Mouse (Mus musculus): ENCODE measurements around the gene Tlx2.

Gene Tlx2

DNA sequence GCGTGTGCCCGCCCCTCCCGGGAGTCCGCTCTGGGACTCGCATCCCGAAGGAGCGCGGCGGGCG, at the start of gene Tlx2:
Gene Tlx2, minus strand, starts transcription at position 47 of the 64 bp plus-strand sequence.
- DNase-seq: no peak

DNA sequence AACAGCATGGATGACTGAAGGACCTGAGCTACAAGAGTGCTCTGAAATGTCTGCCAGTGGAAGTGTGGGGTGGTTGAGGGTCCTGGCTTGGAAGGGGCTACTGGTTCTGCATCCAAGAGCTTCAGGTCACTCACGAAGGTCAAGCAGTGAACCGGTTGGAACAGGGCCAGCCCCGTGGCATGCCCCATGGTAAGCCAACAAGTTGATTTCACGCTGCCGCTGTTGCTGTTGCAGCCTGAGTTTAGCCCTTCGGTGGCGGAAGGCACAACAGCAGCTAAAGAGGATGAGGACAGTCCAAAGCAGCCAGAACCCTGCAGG, 49.6 kb upstream of the Tlx2 start:
- no peak for DNase-seq

DNA sequence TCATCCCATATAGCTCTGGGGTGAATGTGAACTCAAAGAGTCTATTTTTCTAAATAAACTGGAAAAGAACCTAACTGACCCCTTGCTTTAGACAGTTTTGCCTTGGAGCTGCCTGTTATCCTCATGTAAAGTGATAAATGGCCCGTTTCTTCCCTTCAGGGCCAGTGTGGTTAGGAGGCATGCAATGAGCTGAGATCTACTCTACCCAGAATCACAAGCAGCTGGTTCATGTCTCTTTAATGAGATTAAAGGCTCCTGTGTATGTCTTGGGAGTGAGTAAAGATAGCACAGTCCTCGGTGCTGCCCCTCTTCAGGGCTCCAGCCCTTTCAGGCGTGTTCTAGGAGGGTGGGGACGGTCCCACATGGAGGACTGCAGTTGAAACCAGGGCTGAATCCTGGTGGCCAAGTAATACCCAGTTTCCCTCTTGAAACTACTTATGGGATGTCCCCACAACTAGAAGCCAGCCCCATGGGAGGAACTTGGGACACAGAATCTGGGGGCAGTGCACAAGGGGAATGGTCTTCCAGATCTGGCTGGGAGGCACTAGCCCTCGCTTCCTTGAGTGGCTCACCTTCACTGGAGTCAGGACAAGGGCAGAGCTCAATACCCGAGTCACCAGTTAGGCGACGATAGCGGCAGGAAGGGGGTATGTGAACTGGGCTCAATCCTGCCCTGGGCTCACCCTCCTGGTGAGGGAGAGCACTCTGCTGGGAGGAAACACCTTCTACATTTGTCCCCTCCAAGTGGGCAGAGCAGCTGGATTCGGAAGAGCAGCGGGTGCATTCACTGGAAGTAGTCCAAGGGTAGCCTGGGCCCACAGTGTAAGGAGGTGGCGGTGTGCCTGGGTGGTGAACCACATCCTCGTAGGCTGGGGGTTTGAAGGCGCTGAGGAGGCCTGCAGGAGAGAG, 49.0 kb upstream of the Tlx2 start:
- no peak for DNase-seq

DNA sequence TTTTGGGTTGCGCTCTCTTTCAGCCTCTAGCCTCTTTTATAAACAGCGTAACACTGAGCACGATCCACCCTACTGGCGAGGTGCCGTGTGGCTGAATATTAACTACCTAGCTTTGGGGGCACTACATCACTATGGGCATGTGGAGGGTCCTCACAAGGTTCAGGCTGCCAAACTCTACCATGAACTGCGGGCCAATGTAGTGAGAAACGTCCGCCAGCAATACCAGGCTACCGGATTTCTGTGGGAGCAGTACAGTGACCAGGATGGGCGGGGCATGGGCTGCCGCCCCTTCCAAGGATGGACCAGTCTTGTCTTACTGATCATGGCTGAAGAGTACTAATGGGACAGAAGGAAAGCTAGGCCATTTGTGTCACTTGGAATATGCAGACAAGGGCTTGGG, 48.3 kb upstream of the Tlx2 start:
- no peak for DNase-seq

DNA sequence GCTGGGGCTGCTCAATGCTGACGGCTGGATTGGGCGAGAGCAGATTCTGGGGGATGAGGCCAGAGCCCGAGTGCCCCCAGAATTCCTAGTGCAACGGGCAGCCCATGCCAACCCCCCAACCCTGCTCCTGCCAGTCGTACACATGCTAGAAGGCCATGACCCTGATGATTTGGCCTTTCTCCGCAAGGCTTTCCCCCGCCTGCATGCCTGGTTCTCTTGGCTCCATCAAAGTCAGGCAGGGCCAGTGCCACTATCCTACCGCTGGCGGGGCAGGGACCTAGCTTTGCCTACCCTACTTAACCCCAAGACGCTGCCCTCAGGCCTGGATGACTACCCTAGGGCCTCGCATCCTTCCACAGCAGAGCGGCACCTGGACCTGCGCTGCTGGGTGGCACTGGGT, 47.5 kb upstream of the Tlx2 start:
- DNase-seq: no peak

DNA sequence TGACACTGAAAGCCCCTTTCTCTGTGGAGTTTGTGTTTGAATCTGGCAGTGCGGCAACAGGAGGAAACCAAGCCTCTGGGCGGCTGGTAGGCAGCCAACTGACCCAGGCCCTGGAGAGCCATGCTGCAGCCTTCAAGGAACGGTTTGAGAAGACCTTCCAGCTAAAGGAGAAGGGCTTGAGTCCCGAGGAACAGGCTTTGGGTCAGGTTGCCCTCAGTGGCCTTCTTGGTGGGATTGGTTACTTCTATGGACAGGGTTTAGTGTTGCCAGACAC, 47.0 kb upstream of the Tlx2 start:
- no peak for DNase-seq

DNA sequence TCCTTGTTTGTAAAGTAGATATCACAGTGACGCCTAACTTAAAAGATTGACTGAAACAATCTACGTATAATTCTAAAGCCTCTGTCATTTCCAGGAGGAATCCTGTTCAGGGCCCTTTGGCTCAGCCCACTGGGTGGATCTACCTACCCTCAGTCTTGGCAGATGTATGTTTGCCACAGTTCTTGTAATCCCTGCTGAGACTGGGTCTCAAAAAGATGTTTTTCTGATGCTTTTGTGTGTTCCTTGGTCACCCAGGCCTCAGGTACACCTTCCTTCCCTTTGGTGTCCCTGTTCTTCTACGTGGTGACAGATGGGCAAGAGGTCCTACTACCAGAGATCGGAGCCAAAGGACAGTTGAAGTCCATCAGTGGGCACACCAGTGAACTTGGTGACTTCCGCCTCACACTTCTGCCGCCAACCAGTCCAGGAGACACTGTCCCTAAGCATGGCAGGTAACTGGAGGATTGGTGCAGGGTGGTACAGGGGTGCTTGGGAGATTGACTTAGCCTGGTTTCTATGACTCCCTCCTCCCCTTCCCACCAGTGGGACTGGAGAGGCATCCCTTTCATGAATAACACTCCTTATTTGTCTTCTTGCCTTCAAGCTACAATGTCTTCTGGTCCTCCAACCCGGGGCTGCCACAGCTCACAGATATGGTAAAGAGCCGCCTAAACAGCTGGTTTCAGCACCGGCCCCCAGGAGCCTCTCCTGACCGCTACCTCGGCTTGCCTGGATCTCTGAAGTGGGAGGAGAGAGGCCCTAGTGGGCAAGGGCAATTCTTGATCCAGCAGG, 46.5 kb upstream of the Tlx2 start:
- DNase-seq: no peak

DNA sequence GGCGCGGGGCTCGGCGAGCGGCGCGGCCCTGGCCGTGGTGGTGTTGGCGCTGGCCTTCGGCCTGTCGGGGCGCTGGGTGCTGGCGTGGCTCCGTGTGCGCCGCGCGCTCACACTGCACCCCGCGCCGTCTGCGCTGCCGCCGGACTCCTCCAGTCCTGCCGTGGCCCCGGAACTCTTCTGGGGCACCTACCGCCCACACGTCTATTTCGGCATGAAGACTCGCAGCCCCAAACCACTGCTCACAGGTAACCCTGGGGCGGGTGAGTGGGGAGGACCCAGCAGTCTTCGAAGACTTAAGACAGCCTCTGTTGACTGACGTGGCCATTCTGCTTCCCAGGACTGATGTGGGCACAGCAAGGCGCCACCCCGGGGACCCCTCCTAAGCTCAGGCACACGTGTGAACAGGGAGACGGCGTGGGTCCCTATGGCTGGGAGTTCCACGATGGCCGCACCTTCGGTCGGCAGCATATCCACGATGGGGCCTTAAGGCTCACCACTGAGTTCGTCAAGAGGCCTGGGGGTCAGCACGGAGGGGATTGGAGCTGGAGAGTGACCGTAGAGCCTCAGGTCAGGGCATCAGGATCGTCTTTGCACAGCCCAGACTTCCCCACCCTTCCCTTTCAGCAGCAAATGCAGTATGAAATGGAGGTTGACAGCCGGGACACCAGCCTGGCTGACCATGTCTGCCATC, 45.7 kb upstream of the Tlx2 start:
- no peak for DNase-seq

DNA sequence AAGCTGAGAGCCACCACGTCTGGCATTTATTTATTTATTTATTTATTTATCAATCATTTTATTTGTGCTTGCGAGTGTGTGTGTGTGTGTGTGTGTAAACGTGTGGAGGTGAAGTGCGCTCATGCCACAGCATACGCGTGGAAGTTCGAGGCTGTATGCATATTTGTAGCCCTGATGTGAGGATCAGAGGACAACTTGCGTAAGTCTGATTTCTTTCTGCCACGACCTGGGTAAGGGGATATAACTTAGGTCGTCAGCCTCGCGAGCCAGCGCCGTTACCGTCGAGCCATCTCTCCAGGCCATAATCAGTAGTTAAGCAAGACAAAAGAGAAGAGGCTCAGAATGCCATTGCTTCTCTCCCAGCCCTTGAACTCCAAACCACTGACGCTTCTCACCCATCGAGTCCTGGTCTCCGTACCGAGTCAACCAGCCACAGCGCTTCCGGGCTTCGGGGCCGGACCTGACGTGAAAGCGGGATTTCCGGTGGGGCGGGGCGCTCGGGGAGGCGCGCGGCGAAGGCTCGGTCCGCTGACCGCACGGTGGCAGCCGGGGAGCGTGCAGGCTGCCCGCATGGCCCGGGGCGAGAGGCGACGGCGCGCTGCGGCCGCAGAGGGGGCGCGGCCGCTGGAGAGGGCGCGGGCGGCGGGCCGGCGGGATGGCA, 45.0 kb upstream of the Tlx2 start, which contains the start of gene Mogs:
Gene Mogs, plus strand, starts transcription at position 486 of the 661 bp plus-strand sequence.
- DNase-seq: peak; percentile 96

DNA sequence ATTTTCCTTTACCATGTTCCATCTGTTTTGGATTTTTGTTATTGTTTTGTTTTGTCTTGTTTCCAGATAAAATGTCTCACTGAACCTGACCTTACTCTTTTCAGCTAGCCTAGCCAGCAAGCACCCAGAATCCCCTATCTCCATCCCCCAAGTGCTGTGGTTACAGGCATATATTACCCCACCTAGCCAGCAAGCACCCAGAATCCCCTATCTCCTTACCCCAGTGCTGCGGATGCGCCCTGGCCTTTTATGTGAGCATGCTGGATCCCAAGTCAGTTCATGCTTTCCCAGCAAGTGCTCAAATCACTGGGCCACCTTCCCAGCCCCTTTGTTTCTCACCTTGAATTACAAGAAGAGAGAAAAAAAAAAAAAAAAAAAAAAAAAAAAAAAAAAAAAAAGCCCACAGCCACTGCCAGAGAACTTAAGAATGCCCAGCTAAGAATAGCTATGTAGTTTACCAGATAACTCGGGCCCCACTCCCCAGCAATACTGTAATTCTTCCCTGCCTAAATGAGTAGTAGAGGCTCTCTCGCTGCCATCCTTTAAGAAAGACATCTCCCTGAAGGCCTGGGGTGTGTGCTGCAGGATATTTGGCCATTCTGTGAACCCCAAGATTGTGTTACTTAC, 41.5 kb upstream of the Tlx2 start:
- DNase-seq: no peak

DNA sequence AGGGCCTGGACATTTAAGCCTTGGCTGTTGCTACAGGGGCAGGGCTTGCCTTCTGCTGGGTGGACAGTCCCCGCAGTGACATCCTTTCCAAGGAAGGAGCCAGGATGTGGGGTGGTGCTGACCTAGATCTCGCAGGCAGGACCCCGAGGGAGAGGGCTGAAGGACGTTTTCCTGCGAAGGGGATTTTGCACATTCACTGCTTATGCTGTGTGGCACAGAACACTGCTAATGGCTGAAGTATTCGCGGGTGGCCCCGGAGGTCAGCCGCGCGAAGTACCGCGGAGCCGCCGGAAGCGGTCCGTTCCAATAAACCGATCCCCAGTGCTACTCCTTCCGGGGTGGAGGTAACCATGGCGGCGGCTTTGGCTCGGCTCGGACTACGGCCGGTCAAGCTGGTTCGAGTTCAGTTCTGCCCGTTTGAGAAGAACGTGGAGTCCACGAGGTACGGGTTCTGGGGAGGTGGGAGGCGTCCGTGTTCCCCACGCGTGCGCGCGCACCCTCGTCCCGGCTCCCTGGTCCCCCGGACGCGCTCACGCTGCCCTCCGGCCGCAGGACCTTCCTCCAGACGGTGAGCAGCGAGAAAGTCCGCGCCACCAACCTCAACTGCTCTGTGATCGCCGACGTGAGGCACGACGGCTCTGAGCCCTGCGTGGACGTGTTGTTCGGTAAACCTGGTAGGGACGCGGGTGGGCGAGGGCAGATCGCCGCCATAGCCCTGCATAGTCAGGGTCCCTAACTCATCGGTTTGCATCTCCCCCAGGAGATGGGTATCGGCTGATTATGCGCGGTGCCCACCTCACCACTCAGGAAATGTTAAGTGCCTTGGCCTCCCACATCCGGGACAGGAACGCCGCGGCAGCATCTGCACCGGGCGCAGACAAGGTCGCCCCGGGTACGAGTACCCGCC, 38.9 kb upstream of the Tlx2 start, which contains the start of gene Mrpl53:
Gene Mrpl53, plus strand, starts transcription at position 279 of the 907 bp plus-strand sequence.
- peak; percentile 89 for DNase-seq

DNA sequence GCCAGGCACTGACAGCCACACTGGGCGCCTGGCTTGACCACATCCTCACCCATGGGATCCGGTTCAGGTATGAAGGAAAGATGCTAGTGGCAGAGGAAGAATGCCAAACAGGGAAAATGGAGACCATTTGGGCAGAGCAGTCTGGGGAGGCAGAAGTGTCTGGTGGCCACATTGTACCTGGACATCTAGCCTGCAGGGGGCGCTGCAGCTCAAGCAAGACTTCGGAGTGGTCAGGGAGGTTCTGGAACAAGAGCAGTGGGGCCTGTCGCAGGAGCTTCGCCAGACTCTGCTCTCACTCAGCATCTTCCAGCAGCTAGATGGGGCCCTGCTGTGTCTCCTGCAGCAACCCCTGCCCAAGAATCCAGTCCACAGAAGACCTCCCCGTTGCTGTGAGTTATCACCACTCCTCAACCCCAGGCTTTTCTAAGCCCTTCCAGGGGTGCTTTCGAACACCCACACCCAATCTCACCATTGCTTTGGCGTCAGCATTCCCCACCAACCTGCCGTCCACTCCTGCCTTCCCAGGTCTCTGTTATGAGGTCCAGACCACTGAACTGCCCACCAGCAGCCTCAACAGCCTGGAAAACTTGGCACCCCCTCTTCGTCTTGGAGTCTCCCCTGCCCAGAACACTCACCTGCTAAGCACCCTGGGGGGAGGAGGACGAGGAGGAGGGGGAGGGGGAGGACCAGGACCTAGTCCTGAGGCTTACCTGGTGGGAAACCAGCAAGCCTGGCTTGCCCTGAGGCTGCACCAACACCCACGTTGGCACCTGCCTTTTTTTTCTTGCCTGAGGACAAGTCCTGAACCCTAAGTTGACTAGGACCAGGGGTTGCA, 37.7 kb upstream of the Tlx2 start:
- peak; percentile 86 for DNase-seq

DNA sequence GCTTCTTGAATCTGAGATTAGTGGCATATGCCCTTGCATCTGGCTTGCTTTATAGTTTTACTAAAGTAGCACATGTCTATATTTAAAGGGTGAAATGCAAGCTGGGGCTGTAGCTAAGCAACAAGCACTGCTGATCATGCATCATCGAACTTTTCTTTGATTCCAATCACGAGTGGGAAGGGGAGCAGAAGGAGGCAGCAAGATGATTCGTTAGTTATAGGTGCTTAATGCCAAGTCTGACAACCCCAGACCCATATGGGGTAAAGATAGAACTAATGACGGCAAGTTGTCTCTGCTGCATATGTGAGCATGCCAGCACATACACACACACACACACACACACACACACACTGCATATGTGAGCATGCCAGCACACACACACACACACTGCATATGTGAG, 34.1 kb upstream of the Tlx2 start:
- no peak for DNase-seq

DNA sequence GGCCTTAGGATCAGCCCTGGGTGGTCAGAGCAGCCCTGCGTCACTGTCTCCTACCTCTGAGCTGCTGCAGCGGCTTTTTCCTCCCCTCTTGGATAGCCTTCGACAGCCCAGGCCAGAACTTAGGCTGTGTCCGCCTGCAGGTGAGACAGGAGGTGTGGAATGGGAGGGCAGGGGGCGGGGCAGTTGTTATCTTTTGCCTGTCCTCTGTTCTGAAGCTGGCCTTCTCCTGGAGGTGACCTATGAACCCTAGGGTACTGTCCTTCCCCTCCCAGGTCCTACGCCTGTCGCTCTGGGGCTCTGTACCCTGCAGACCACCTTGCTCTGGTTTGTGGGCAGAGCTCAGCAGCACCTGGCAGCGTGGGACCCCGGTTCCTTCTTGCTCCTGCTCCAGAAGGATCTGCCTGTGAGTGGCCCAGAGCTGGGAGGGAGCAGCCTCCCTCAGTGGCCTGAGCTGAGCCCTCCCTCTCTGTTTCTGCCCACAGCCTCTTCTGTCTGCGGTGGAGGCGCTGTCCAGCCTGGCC, 33.1 kb upstream of the Tlx2 start:
- DNase-seq: no peak

DNA sequence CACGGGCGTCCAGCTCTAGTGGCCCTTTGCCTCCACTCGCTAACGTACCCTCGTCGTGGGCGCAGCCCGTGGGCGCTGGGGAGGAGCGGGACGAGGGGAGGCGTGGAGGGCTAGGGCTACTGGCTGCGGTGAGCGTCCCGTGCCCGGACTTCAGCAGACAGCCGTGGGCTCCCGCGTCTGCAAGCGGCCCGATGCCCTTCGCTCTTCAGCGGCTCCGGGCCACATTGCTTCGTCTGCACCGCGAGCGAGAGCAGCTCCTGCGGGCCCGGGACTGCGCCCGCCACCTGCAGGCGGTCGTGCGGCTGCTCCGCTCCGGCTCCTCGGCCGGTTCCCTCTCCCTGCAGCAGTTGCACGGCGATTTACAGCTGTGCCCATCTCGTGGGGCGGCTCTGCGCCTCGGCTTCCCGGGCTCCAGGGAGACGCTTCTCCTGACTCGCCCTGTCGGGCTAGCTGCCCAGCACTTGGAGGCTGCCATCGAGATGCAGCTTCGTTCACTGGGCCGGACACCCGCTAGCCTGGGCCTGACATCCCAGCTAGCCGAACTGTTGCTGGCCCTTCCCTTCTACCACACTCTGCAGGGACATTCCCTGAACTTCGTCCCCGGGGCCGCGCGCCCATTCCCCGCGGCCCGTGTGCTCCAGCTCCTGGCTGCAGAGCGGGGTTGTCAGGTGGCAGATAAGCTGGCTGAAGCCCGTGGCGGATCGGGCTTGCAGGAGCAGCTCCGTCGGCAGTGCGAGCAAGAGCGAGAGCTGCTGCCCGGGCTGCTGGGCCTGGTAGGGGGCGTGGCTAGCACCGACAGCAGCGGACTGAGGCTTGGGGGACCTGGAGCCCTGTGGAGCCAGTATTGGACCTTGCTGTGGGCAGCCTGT, 31.8 kb upstream of the Tlx2 start:
- peak; percentile 84 for DNase-seq

DNA sequence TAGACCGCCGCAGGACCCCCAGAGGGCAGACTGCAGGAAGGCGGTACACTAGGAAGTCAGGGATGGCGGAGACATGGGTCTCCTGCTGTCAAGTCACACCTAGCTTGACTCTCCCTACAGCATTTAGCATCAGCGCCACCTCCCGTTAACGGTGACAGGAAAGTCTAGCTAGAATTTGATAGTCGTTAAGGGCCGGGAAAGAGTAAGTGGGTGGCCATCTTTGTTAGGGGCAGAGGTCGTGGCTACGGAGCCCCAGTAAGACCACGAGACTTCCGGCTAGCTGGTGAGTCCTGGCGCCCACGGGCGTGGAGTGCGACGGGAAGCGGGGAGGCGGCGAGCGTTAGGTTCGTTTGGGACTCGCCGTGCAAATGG, 31.2 kb upstream of the Tlx2 start, which contains the start of the genes Ccdc142 and Gm42688:
Gene Ccdc142, plus strand, starts transcription at position 286 of the 372 bp plus-strand sequence.
Gene Gm42688, plus strand, starts transcription at position 302 of the 372 bp plus-strand sequence.
- peak; percentile 92 for DNase-seq

DNA sequence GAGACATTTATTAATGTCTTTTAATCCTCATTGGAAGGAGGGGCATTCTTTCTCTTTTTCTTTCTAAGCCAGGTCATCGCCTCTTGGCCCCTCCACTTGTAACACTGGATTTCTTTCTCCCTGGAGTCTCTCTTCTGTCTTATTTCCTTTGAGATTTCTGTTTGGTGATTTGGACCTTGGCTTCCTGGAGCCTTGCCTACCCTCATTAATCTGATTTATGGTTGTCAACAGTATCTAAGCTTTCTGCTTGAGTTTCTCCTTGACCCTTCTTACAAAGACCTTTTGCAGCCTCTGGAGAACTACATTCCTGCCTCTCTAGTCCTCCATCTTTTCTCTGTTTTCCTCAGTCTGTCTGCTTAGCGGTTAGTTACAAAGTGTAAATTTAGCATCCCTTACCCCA, 28.3 kb upstream of the Tlx2 start:
- DNase-seq: no peak

DNA sequence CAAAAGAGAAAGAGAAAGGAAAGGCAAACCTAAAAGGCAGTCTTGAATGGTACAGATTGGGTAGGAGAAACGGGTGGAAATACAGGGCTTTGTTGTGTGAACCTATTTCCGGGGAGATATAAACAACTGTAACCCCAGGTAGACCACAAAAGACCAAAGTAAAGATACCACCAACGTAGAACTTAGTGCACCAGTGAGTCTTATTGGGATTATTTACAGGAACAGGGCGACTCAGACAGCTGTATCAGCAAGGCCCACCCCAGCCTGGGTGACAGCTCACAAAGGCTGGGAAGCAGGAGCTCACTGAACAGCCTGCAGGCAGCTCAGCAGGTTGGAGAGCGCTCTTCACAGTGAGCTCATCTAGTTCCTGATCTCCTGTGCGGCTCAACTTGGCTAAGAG, 25.9 kb upstream of the Tlx2 start:
- DNase-seq: no peak

DNA sequence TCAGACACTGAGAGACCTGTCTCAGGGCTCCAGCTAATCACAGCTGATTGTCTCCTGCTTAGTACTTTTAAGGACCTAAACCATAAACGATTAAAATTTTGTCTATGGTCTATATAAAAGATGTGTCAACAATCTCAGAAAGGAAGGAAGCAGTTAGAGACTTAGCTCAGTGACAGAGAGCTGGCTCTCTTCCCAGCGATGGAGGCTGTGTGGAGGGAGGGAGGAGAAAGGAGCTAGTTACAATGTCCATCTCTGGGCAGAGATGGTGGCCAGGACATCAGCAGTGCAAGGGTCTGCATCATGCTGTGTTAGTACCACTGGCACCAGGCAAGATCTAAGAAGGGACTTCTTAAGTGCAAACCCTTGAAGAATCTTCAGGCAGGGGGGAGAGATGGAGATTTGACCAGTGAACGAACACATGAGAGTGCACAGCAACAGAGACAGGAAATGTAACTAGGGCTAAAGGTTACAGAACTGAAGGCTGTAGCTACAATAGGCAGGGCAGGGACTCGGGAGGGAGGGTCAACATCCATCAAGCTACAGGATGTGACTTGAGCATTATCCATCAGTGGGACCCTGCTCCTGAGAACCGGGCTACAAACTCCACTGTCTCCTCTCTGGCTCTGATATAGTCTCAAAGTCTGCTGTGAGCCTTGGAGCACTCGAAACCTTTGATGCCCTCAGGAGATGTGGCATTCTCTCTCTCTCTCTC, 22.5 kb upstream of the Tlx2 start:
- no peak for DNase-seq

Measured in embryo, embryonic 11 days (tissue).